Mouse (Mus musculus) lung, adult 2 months (tissue): ENCODE data around the gene Pde6d.

Experiments used
- CTCF ChIP-seq: fragments of 200-500 bp; IDR thresholded peaks from 2 replicates; pipeline ENCODE4 v1.5.1; 2011; ENCODE audit warnings: mild to moderate bottlenecking, low read length, control low read depth; ENCODE audit not compliant: insufficient read depth
- POLR2A ChIP-seq: fragments of 200-500 bp; IDR thresholded peaks from 2 replicates; pipeline ENCODE4 v1.6.1; 2011; ENCODE audit warnings: low read depth, mild to moderate bottlenecking, control low read depth, low read length, borderline replicate concordance; ENCODE audit errors: extremely low read depth

DNA sequence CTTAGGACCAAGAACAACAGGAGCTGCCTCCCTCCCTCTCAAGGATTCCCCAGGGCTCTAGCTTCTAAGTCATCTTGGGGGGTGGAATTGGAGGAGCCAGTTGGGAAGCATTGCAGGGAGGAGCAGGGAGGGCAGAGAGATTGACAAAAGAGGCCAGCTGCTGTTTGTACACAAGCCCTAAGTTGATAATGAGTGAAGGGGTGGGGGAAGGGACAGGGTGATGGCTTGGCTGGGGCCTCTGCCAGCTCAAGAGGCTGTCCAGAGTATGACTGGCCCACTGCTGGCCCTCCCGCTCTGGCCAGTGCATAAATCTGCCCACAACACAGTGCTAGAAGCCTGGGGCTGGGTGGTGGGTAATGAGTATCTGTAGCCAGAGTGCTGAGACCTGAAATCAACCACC, 77.0 kb downstream of the Pde6d start:
- no peak for TF ChIP-seq CTCF
- no peak for TF ChIP-seq POLR2A
